In genomic region chr13:45486598-45486997, GRCm38 (mm10) we compare ENCODE assay signal across 10 mouse cellular contexts. TPM values are rescaled to one million over a fixed set of nuclear protein-coding genes. Genes with fewer than 3 reads are reported as not detected.
DNase-seq lines count a peak whose midpoint lies in the region; ATAC-seq lines count a peak whose summit lies in the region.
"Had no signal": no experiment of that assay in that cellular context is flagged by ENCODE, and none has a peak within 500 bp of the region (broad histone marks: within the 10 kb centered on the region; RNA-seq: fewer than 3 reads in every experiment).

No protein-coding gene starts in this region.

- H3K27me3 ChIP-seq in forebrain, embryonic 13.5 days = no peaks in the 10 kb centered on the region
- H3K27me3 ChIP-seq in midbrain, embryonic 11.5 days (ENCODE audit: control insufficient read depth, insufficient read depth, low read length) = no peaks in the 10 kb centered on the region
- H3K27me3 ChIP-seq in neural tube, embryonic 15.5 days (replicated peaks) = no peaks in the 10 kb centered on the region
- H3K27me3 ChIP-seq: embryonic facial prominence, embryonic 15.5 days; neural tube, embryonic 12.5 days had no signal

- H3K4me2 ChIP-seq in forebrain, embryonic 13.5 days = no peak overlapping the region
- no peak overlapping the region for H3K4me2 ChIP-seq in midbrain, embryonic 11.5 days
- H3K4me2 ChIP-seq in neural tube, embryonic 15.5 days = no peak overlapping the region
- H3K4me2 ChIP-seq: embryonic facial prominence, embryonic 15.5 days; neural tube, embryonic 12.5 days had no signal

- no peaks in the 10 kb centered on the region for H3K4me1 ChIP-seq in forebrain, embryonic 13.5 days
- H3K4me1 ChIP-seq in midbrain, embryonic 11.5 days (ENCODE audit: control insufficient read depth, insufficient read depth, low read length) = no peaks in the 10 kb centered on the region
- H3K4me1 ChIP-seq in neural tube, embryonic 15.5 days = no peaks in the 10 kb centered on the region
- H3K4me1 ChIP-seq: embryonic facial prominence, embryonic 15.5 days; neural tube, embryonic 12.5 days had no signal

- H3K27ac ChIP-seq in forebrain, embryonic 13.5 days = no peak overlapping the region
- H3K27ac ChIP-seq in midbrain, embryonic 11.5 days (ENCODE audit: low read depth, low read length) = no peak overlapping the region
- H3K27ac ChIP-seq in neural tube, embryonic 15.5 days (replicated peaks) = no peak overlapping the region
- H3K27ac ChIP-seq: embryonic facial prominence, embryonic 15.5 days; neural tube, embryonic 12.5 days had no signal

- DNase-seq in retina, postnatal 1 day = peak; percentile 55
- DNase-seq in retina, embryonic 14.5 days (ENCODE audit: low spot score) = no peak
- DNase-seq in heart, adult 11 months = peak; percentile 98
- peak; percentile 90 to 92 for DNase-seq in kidney, adult 8-10 months
- peak; percentile 75 for DNase-seq in testis, postnatal 10 days (ENCODE audit: low spot score)
- no peak for DNase-seq in midbrain, embryonic 11.5 days (ENCODE audit: low spot score, missing footprints)

- ATAC-seq in forebrain, embryonic 13.5 days = no peak
- ATAC-seq in midbrain, embryonic 11.5 days (ENCODE audit: low FRiP score) = no peak
- no peak for ATAC-seq in neural tube, embryonic 15.5 days (ENCODE audit: low FRiP score)

- 0 out of 2 replicates have a peak, but pooled peaks cover 3% of the 10 kb centered on the region for H3K9me3 ChIP-seq in forebrain, embryonic 13.5 days (replicated peaks)
- H3K9me3 ChIP-seq in midbrain, embryonic 11.5 days (ENCODE audit: control insufficient read depth, low read length) = no peaks in the 10 kb centered on the region
- 0 out of 2 replicates have a peak, but pooled peaks cover 3% of the 10 kb centered on the region for H3K9me3 ChIP-seq in neural tube, embryonic 15.5 days (replicated peaks)
- H3K9me3 ChIP-seq: embryonic facial prominence, embryonic 15.5 days; neural tube, embryonic 12.5 days had no signal

- no peak overlapping the region for H3K4me3 ChIP-seq in forebrain, embryonic 13.5 days
- H3K4me3 ChIP-seq in midbrain, embryonic 11.5 days (ENCODE audit: low read depth, low read length) = no peak overlapping the region
- no peak overlapping the region for H3K4me3 ChIP-seq in neural tube, embryonic 15.5 days (replicated peaks)
- H3K4me3 ChIP-seq: embryonic facial prominence, embryonic 15.5 days; neural tube, embryonic 12.5 days had no signal

- H3K36me3 ChIP-seq in forebrain, embryonic 13.5 days (ENCODE audit: poor library complexity, severe bottlenecking) = no peaks in the 10 kb centered on the region
- H3K36me3 ChIP-seq in midbrain, embryonic 11.5 days (ENCODE audit: control insufficient read depth, insufficient read depth, low read length) = no peaks in the 10 kb centered on the region
- H3K36me3 ChIP-seq in neural tube, embryonic 15.5 days = no peaks in the 10 kb centered on the region
- H3K36me3 ChIP-seq: embryonic facial prominence, embryonic 15.5 days; neural tube, embryonic 12.5 days had no signal

- WGBS in forebrain, embryonic 13.5 days = 63% methylated on average over 2 of the region's 2 CpGs
- WGBS in midbrain, embryonic 11.5 days = 87% methylated on average over 2 of the region's 2 CpGs
- WGBS in neural tube, embryonic 15.5 days = 70% methylated on average over 2 of the region's 2 CpGs

- no peak overlapping the region for H3K9ac ChIP-seq in forebrain, embryonic 13.5 days
- H3K9ac ChIP-seq in midbrain, embryonic 11.5 days (ENCODE audit: low read length) = no peak overlapping the region
- H3K9ac ChIP-seq in neural tube, embryonic 15.5 days (replicated peaks) = no peak overlapping the region
- H3K9ac ChIP-seq: embryonic facial prominence, embryonic 15.5 days; neural tube, embryonic 12.5 days had no signal

RNA-seq across cellular contexts. Expression of gene Gmpr, which starts 20.6 kb away (rescaled TPM):
- 14.0 and 17.2 TPM in 2 replicates for polyA plus RNA-seq in forebrain, embryonic 13.5 days (2015; fragmentation: Nextera tagmentation; extraction: Ambion mirVana)
- 19.5 and 20.5 TPM in 2 replicates for polyA plus RNA-seq in midbrain, embryonic 11.5 days (2014; fragmentation: Nextera tagmentation; extraction: Ambion mirVana)
- polyA plus RNA-seq in neural tube, embryonic 15.5 days (2015; fragmentation: Nextera tagmentation; extraction: Ambion mirVana) = 49.8 and 64.3 TPM in 2 replicates

Comparison
In these comparisons a context has a peak if more than half of its experiments do, and no peak if none do; other contexts are left out.
1. DNase-seq: peak in retina, postnatal 1 day (single experiment), heart, adult 11 months (single experiment), kidney, adult 8-10 months (2 of 2) and testis, postnatal 10 days (single experiment); none in retina, embryonic 14.5 days (single experiment) and midbrain, embryonic 11.5 days (single experiment).